Mouse (Mus musculus): ENCODE results near the gene Vinac1. TPM values are rescaled to one million over a fixed set of nuclear protein-coding genes. Genes with fewer than 3 reads are reported as not detected.
"Not testable (repeated sequence)": the region's sequence is repeated elsewhere in the genome, so short reads cannot be mapped to it uniquely, and the experiment has no call there.

Gene Vinac1
- total RNA-seq, 2 experiments from 2014 or later, result 0.07 TPM; not detected in 1

DNA sequence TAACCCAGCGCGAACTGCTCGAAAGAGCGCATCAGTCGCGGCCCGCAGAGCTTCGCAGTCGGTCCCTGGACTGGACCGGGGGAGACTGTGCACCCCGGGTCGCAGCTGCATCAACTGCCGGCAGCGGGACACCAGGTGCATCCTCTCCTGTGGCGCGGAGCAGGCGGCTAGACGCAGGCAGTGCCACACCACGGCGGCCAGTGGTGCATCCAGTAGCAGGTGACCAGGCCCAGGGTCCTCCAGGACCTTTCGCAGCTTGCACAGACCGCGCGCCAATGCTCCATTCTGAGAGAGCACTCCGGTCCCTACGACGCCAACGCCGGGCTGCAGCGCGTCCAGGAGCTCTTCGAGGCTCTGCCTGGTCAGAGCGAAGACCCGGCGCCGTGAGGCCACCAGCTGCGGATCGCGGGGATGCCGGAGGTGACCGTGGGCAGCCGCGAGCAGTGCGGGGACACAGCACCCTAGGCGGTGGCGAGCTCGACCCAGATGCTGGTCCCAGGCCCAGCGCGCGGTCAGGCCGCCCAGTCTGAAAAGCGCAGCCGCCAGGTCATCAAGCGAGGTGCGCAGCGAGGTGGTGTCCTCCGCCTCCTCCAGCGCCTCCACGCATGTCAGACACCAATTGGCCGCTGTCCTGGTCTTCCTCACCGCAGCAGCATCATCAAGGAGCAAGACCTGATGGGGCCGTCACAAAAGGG is 8.9 kb downstream of the Vinac1 start:
- DNase-seq, result peak; percentile 35

DNA sequence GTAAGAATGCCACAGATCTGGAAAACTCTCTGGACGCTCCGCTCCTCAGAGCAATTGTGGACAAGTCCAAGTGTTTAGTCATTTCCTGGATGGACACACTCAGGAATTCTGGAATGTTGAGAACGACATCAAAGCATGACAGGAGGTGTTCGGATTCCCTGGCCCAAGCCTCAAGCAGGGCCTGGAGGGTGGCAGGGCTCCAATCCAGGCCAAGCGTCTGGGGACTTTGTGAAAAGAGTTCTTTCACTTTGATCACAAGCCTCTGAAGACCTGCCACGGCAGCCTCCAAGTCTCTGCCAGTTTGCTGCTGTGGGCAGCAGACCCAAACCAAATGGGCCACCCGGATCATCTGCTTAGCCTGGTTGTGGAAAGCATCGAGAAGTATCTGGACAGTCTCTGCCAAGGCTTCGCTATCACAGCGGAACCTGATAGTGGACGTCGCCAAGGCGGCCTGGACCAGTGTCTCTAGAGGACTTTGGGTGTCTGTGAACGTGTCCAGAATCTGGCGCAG is 9.5 kb downstream of the Vinac1 start:
- DNase-seq, result peak; percentile 19

DNA sequence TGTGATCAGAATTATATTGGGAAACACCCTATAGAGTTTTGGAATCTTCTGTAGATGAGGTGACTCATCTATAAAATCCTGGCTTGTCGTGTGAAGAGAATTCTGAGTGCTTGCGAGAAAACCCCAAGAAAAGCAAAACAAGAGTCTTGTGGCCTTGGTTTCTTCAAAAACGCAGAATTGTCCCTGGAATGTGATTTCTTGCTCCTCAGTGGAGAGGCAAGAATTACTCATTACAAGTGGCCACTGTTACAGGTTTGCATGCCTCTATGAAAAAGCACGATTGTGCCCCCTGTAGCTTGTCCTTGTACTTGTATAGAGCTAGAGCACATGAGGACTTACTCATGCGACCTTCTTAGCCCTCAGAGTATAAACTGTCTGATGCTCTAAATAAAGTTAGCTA is 12.6 kb downstream of the Vinac1 start:
- no peak for DNase-seq

DNA sequence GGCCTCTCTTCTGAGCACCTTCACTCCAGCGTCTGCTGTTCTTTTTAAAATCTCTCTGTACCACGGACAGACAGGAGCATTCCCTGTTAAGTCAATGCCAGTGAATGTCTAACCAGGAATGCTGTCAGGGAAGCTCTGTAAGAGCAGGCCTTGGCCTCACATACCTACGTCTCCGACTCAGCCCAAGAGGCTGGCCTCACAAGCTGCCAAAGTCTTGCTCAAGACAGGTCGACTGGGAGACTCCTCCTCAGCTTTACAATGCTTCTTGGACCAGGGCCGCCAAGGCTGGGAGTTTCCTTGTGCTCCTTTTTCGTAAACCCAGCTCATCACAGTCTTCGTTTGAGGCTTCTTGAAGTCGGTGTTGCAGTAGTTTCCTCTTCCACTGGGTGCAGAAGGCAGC is 23.2 kb downstream of the Vinac1 start:
- DNase-seq, result no peak

DNA sequence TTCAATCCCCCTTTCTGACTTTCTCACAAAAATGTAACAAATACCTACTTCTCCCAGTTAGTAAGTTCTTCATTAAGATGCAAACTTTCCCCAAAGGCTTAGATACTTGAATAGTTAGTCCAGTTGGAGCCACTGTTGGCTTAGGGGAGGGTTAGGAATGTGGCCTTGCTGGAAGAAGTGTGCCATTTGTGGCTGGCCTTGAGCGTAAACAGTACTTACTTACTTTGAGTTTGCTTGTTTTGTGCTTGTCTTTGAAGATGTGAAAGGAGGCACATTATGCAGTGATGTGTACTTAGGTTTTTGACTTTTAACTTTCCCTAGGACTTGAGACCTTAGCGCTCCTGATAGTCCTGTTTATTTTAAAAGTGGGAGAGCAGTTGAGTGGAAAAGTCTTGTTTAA is 27.9 kb downstream of the Vinac1 start:
- no peak for DNase-seq

DNA sequence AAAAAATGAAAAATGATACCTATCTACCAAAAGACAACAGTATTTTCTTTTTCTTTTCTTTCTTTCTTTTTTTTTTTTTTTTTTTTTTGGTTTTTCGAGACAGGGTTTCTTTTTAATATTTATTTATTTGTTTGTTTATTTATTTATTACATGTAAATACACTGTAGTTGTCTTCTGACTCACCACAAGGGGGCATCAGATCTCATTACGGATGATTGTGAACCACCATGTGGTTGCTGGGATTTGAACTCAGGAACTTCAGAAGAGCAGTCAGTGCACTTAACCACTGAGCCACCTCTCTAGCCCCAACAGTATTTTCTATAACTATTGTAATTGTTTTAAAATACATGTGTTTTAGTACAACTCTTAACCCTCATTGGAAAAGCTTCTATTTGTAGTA is 39.1 kb downstream of the Vinac1 start:
- DNase-seq, result not testable (repeated sequence)

DNA sequence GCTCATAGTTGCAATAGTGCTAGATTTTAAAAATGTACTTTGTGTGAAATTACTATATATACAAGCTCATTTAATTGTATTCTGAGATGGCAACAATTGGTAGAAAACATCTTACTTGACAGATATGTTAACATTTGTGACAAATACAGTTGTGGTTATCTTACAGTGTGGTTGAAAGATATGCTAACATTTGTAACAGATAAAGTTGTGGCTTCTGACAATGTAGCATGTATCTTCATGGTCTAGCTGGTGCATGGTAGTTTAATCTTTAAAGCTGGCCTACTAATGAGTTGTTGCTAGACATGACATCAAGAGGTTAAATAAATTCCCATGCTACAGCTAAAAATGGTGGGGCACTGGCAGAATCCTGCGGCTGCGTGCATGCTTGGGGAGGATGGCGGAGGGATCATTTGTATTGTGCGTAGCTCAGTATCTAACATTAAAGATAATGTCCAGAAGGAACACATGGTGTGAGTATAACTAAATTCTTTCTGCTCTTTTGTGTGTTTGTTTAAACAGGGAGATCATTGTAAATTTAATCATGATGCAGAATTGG is 41.7 kb downstream of the Vinac1 start:
- DNase-seq, result no peak

DNA sequence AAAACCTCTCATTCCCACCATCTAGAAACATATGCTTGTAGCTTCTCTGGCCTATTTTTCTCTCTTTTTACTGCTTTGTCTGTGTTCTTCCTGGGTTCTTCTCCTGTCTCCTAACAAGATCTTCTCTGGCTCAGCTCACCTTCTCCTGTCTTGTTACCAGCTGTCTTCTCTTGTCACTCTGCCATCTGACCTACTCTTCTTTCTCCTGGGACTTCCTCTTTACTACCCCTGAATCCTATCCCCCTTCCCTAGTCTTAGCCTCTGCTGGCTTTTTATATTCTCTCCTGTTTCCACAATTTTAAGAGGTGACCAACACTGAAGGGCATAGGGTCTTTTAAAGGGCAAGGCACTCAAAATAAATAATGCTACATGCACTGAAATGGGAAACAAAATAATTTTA is 43.1 kb downstream of the Vinac1 start:
- DNase-seq, result no peak

DNA sequence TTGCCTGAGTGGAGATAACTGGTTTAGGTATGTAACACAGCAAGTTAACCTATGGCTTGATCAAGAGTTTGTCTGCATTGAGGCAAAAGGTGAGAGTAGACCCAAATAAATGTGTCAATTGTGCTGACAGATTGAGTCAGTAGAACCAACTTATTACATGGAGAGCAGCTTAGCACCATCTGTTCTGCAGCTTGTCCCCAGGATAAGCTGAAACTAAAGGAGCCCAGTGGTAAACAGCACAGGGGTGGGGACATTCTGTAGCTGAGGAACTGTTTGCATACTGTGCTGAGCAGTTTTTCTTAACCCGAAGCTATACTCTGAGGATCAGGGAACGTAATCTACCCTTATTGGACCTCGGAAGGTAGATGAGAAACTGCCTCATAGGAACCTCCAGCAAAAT is 63.2 kb downstream of the Vinac1 start:
- no peak for DNase-seq

DNA sequence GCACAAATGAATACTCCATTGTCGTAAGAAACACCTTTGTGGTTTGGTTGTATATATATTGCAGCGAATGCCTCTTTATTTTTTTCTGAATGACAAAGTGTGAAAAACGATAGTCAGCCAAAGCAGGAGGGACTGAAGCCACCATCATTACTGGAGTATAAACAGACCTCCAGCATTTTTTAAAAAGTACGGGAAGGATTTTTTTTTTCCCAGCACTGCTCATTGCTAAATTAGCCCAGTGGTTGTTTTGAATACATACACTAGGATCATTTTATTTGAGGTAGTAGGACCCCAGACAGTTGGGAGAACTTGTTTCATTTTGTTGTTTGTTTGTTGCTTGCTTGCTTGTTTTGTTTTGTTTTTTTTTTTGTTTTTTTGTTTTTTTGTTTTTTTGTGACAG is 72.4 kb downstream of the Vinac1 start:
- DNase-seq, result no peak

Other genes starting within 250 kb of the Vinac1 start
- 10 to 100 TPM; 16.2 to 19.3 TPM for gene Tmem87b, start 230.1 kb downstream of the Vinac1 start, total RNA-seq (2021)
- gene Fbln7, start 185.2 kb downstream of the Vinac1 start, total RNA-seq (2021), result 10 to 100 TPM; 12.1 to 12.8 TPM
- 1 to 10 TPM; 5.7 to 5.9 TPM for gene Zc3h8, start 104.1 kb downstream of the Vinac1 start, total RNA-seq (2021)
- gene Zc3h6, start 80.8 kb downstream of the Vinac1 start, total RNA-seq (2021), result 1 to 10 TPM; 8.3 to 8.9 TPM
- gene Gm10762, start 80.4 kb downstream of the Vinac1 start, total RNA-seq (2021), result 10 to 100 TPM; 11.2 to 15.6 TPM
- gene Ttl, start 17.8 kb upstream of the Vinac1 start, total RNA-seq (2021), result 10 to 100 TPM in 1 of 2 experiments, 1 to 10 TPM in 1; 8.9 to 11.2 TPM
- 10 to 100 TPM; 10.4 to 15.1 TPM for gene Polr1b, start 52.8 kb upstream of the Vinac1 start, total RNA-seq (2021)
- 10 to 100 TPM in 1 of 2 experiments, 1 to 10 TPM in 1; 9.1 to 10.2 TPM for gene Chchd5, start 81.5 kb upstream of the Vinac1 start, total RNA-seq (2021)
- 10 to 100 TPM in 1 of 2 experiments, 1 to 10 TPM in 1; 6.9 to 13.4 TPM for gene Slc20a1, start 150.6 kb upstream of the Vinac1 start, total RNA-seq (2021)
- 1 to 10 TPM; 6.5 to 8.2 TPM for gene Ckap2l, start 249.0 kb upstream of the Vinac1 start, total RNA-seq (2021)